Mouse (Mus musculus) midbrain, embryonic 14.5 days (tissue): ENCODE measurements around the gene Defa21. TPM values are rescaled to one million over a fixed set of nuclear protein-coding genes. Genes with fewer than 3 reads are reported as not detected.
"Not testable (repeated sequence)": the region's sequence is repeated elsewhere in the genome, so short reads cannot be mapped to it uniquely, and the experiment has no call there.

Experiments used
- ATAC-seq: fragments of 200-750 bp; cut with Nextera tagmentation; 2 replicates; pipeline ENCODE4 v1.8.0; 2017; ENCODE audit warnings: moderate number of reproducible peaks, moderate library complexity; ENCODE audit not compliant: low FRiP score, low TSS enrichment
- DNase-seq: peaks from one replicate; pipeline ENCODE4 v3.0.0-alpha.2; 2015
- H3K27ac ChIP-seq: fragments of 300-500 bp; sonication (generic); replicated peaks from 2 replicates; pipeline ENCODE4 v1.5.1; 2014; ENCODE audit warnings: mild to moderate bottlenecking, low read depth, low read length, moderate library complexity
- H3K27me3 ChIP-seq: fragments of 300-500 bp; sonication (generic); 2 replicates; pipeline ENCODE4 v1.6.1; 2014; ENCODE audit warnings: low read length, control low read depth, mixed read lengths; ENCODE audit not compliant: control insufficient read depth, insufficient read depth
- H3K36me3 ChIP-seq: fragments of 300-500 bp; sonication (generic); 2 replicates; pipeline ENCODE4 v1.6.1; 2014; ENCODE audit warnings: low read length, control low read depth; ENCODE audit not compliant: control insufficient read depth, insufficient read depth
- H3K4me1 ChIP-seq: fragments of 300-500 bp; sonication (generic); 2 replicates; pipeline ENCODE4 v1.6.1; 2014; ENCODE audit warnings: mild to moderate bottlenecking, antibody characterized with exemption, low read length, control low read depth; ENCODE audit not compliant: control insufficient read depth, insufficient read depth
- H3K4me2 ChIP-seq: fragments of 300-500 bp; sonication (generic); 2 replicates; pipeline ENCODE4 v1.6.1; 2014; ENCODE audit warnings: mild to moderate bottlenecking, low read length, moderate library complexity
- H3K4me3 ChIP-seq: fragments of 300-500 bp; sonication (generic); replicated peaks from 2 replicates; pipeline ENCODE4 v1.5.1; 2014; ENCODE audit warnings: low read depth, low read length
- H3K9ac ChIP-seq: fragments of 300-500 bp; sonication (generic); replicated peaks from 2 replicates; pipeline ENCODE4 v1.6.1; 2014; ENCODE audit warnings: mild to moderate bottlenecking, low read length, moderate library complexity
- H3K9me3 ChIP-seq: fragments of 300-500 bp; sonication (generic); 2 replicates; pipeline ENCODE4 v1.6.1; 2016; ENCODE audit warnings: low read length, control low read depth, mixed read lengths; ENCODE audit not compliant: control insufficient read depth
- WGBS: fragments of 180-500 bp; shearing (Covaris S2); extraction: QIAGEN DNeasy Blood & Tissue Kit; methylation state at CpG from one replicate; pipeline ENCODE4 v1.1.7; 2014; 5-methylcytosine and 5-hydroxymethylcytosine counted together
- polyA plus RNA-seq: library from polyadenylated mRNA; unstranded; fragments of >200 nt; fragmentation: Nextera tagmentation; extraction: Ambion mirVana; gene quantifications from 2 replicates; pipeline ENCODE4 v1.2.1, GENCODE M21; 2014

Defa21 gene
- polyA plus RNA-seq, 1 experiment from 2014 or later, result not detected

- H3K9me3 ChIP-seq, H3K9ac ChIP-seq, H3K27me3 ChIP-seq, ATAC-seq, H3K27ac ChIP-seq, H3K36me3 ChIP-seq, DNase-seq, H3K4me1 ChIP-seq, H3K4me2 ChIP-seq, H3K4me3 ChIP-seq: not testable (repeated sequence)
- no CpG with 5 or more reads among the region's 1 CpGs for WGBS
Measured at GRCm38 (mm10) chr8:21054747-21055146, 29.4 kb downstream of the Defa21 start, which contains the start of gene Defa23. TSS of gene Defa23 (plus strand) at chr8:21055047.

- not testable (repeated sequence) for DNase-seq, H3K4me2 ChIP-seq, H3K36me3 ChIP-seq, H3K4me3 ChIP-seq, ATAC-seq, H3K9me3 ChIP-seq, H3K4me1 ChIP-seq, H3K27me3 ChIP-seq, H3K9ac ChIP-seq, H3K27ac ChIP-seq
- whole genome bisulfite sequencing, result 87% methylated on average over 1 of the region's 1 CpGs
Measured at GRCm38 (mm10) chr8:21064738-21065137, 39.4 kb downstream of the Defa21 start, which contains the start of gene Defa35. TSS of gene Defa35 (plus strand) at chr8:21065038.

Other genes with a start within 250 kb of the Defa21 start
- not detected in 2 replicates for gene Defb33, start 132.9 kb upstream of the Defa21 start, polyA plus RNA-seq
- gene Gm15056, start 122.9 kb upstream of the Defa21 start, polyA plus RNA-seq, result not detected in 2 replicates
- gene Gm6040, start 103.5 kb upstream of the Defa21 start, polyA plus RNA-seq, result not detected in 2 replicates
- not detected in 2 replicates for gene AY761185, start 80.8 kb upstream of the Defa21 start, polyA plus RNA-seq
- not detected in 2 replicates for gene Defa23, start 29.5 kb downstream of the Defa21 start, polyA plus RNA-seq
- not detected in 2 replicates for gene Defa35, start 39.5 kb downstream of the Defa21 start, polyA plus RNA-seq
- gene Defa25, start 58.9 kb downstream of the Defa21 start, polyA plus RNA-seq, result not detected in 2 replicates
- not detected in 2 replicates for gene Gm14851, start 70.5 kb downstream of the Defa21 start, polyA plus RNA-seq
- not detected in 2 replicates for gene Defa30, start 109.1 kb downstream of the Defa21 start, polyA plus RNA-seq
- gene Defa22, start 136.7 kb downstream of the Defa21 start, polyA plus RNA-seq, result not detected in 2 replicates
- not detected in 2 replicates for gene Defa31, start 166.1 kb downstream of the Defa21 start, polyA plus RNA-seq
- not detected in 2 replicates for gene Gm15293, start 176.0 kb downstream of the Defa21 start, polyA plus RNA-seq
- gene Gm15292, start 224.2 kb downstream of the Defa21 start, polyA plus RNA-seq, result not detected in 2 replicates